Mouse (Mus musculus): ENCODE results near the gene Cbx3.
A peak's percentile ranks its signal among the peaks of the same experiment; 100 is the strongest.

The Cbx3 gene

GRCm38 (mm10) chr6:51497321-51498111 lies 27.4 kb downstream of the Cbx3 start:
- TF ChIP-seq NANOG (IDR thresholded peaks at IDR 0.05; ENCODE audit: borderline replicate concordance, low read length) (no peak), POU5F1 (IDR thresholded peaks at IDR 0.05; ENCODE audit: borderline replicate concordance, low read length) (no peak), CTCF (conservative IDR thresholded peaks at IDR 0.05; ENCODE audit: low read length) (no peak)
- H3K36me3 ChIP-seq (ENCODE audit: insufficient read depth, low read length) = no peaks in the 10 kb centered on the region

DNA sequence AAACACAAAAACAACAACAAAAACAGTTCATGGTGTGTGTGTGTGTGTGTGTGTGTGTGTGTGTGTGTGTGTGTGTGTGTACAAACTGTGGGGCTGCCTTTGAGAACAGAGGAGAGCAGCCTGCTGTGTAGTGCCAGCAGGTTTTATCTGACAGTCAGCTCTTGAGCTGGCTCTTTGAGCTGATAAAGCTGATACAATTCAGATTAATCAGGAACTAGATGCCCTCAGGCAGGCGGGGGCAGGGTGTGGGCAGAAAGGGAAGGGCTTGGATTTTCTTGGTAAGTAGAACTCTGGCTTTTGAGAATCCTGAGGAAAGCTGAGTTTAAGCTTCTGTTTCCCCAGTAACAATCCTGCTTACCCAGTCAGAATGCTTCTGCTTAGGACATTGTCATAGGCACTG lies 35.5 kb downstream of the Cbx3 start:
- H3K9me3 ChIP-seq (ENCODE audit: low read length) = peaks cover 3% of the 10 kb centered on the region; the same call in 1 of the 2 replicates
- no peaks in the 10 kb centered on the region for H3K27me3 ChIP-seq (ENCODE audit: insufficient read depth, low read length)
- peaks cover 53% of the 10 kb centered on the region for H3K4me1 ChIP-seq (replicated peaks; ENCODE audit: low read depth, low read length)
- H3K36me3 ChIP-seq (ENCODE audit: insufficient read depth, low read length) = no peaks in the 10 kb centered on the region
- H3K4me3 ChIP-seq (replicated peaks; ENCODE audit: low read length) = no peak overlapping the region
- TF ChIP-seq POU5F1 (IDR thresholded peaks at IDR 0.05; ENCODE audit: borderline replicate concordance, low read length) (no peak), CTCF (conservative IDR thresholded peaks at IDR 0.05; ENCODE audit: low read length) (no peak), NANOG (IDR thresholded peaks at IDR 0.05; ENCODE audit: borderline replicate concordance, low read length) (no peak)

More at GRCm38 (mm10) chr6:51497321-51498111, 27.4 kb downstream of the Cbx3 start:
- Histone ChIP-seq H3K27me3 (ENCODE audit: insufficient read depth, low read length) (no peaks in the 10 kb centered on the region), H3K9me3 (ENCODE audit: low read length) (peaks cover 3% of the 10 kb centered on the region; the same call in 1 of the 2 replicates), H3K4me3 (replicated peaks; ENCODE audit: low read length) (no peak overlapping the region), H3K4me1 (replicated peaks; ENCODE audit: low read depth, low read length) (peaks cover 5% of the 10 kb centered on the region; the same call in 1 of the 2 replicates)

DNA sequence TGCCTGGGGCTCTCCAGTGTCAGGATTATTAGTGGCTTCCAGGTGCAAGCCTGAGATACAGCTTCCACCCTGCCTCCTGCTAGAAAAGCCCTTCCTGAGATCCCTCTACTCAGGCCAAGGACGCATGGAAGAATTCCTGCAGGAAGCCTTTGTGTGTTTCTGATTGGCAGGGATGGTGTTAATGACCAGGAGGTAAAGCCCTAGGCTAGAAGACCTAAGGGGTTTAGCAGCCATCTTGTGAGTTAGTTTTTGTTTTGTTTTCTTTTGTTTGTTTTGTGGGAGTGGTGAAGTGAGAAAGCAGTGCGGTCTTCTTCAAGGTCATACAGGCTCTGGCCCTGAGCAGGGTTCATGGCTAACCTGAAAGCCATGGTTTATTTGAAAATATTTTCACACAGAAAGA lies 37.4 kb downstream of the Cbx3 start:
- Histone ChIP-seq H3K9me3 (ENCODE audit: low read length) (no peaks in the 10 kb centered on the region), H3K4me3 (replicated peaks; ENCODE audit: low read length) (no peak overlapping the region), H3K36me3 (ENCODE audit: insufficient read depth, low read length) (no peaks in the 10 kb centered on the region), H3K4me1 (replicated peaks; ENCODE audit: low read depth, low read length) (peaks cover 69% of the 10 kb centered on the region), H3K27me3 (ENCODE audit: insufficient read depth, low read length) (no peaks in the 10 kb centered on the region)
- TF ChIP-seq NANOG (IDR thresholded peaks at IDR 0.05; ENCODE audit: borderline replicate concordance, low read length) = peak; percentile 44; the same call in 1 of the 2 replicates
- TF ChIP-seq POU5F1 (IDR thresholded peaks at IDR 0.05; ENCODE audit: borderline replicate concordance, low read length) = no peak

DNA sequence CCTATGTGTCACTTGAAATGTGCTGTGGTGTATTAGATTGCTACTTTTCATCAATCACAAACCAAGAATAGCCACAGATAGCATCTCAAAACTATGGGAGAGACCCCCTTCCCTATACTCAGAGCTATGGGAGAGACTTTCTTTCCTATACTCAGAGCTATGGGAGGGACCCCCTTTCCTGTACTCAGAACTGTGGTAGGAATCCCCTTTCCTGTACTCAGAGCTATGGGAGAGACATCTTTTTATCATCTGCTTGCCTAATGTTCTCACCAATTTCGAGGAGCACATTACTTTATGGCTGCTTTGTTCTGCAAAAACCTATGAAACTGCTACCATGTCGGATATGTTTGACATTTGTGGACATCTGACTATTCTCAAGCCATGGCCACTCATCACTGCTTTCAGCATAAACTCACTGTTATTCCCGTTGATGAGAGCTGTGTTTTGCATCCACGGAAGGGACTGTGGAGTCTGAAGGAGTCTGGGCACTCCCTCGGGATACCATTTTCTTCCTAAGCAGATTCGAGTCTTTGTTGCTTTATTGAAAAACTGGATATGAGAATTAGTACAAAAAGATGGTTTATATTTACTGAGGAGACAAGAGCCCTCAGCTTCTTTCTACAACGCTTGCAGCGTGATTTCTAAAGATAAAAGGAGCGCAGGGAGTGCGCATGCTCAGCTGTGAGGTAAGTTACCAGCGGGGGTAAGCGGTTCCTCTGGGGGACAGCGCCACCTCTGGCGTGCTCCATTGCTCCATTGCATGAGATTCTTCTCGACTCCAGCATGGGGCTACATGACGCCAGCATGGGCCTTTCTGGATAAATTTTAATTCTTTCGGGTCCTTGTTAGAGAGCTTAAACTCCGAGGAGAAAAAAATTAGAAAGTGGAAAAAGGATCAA lies 38.8 kb downstream of the Cbx3 start:
- Histone ChIP-seq H3K27me3 (ENCODE audit: insufficient read depth, low read length) (no peaks in the 10 kb centered on the region), H3K9me3 (ENCODE audit: low read length) (no peaks in the 10 kb centered on the region), H3K36me3 (ENCODE audit: insufficient read depth, low read length) (no peaks in the 10 kb centered on the region), H3K4me1 (replicated peaks; ENCODE audit: low read depth, low read length) (peaks cover 84% of the 10 kb centered on the region), H3K4me3 (replicated peaks; ENCODE audit: low read length) (no peak overlapping the region)
- TF ChIP-seq CTCF (conservative IDR thresholded peaks at IDR 0.05; ENCODE audit: low read length) (peak; percentile 68), NANOG (IDR thresholded peaks at IDR 0.05; ENCODE audit: borderline replicate concordance, low read length) (no peak), POU5F1 (IDR thresholded peaks at IDR 0.05; ENCODE audit: borderline replicate concordance, low read length) (no peak)

- TF ChIP-seq CTCF (conservative IDR thresholded peaks at IDR 0.05; ENCODE audit: low read length) (peak; percentile 83), POU5F1 (IDR thresholded peaks at IDR 0.05; ENCODE audit: borderline replicate concordance, low read length) (no peak)
- H3K4me1 ChIP-seq (replicated peaks; ENCODE audit: low read depth, low read length) = peaks cover 85% of the 10 kb centered on the region
These were observed 39.9 kb downstream of the Cbx3 start for GRCm38 (mm10) chr6:51510094-51510493.

DNA sequence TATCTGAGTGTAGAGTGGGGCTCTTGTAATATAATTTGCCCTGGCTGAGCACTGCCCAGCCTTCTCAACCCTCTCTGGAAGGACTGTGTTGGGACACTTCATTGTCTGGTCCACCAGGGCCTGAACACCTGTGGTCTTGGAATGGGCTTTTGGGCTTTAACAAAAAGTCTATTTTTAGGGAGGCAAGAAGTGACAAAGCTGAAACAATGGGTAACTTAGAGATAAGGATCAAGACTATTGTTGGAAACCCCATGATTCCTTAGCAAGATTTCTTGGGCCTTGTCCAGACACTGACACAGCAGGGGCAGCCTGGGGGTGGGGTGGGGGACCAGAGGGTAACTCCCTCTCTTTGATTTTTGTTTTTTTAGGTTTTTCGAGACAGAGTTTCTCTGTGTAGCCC lies 40.8 kb downstream of the Cbx3 start:
- Histone ChIP-seq H3K4me3 (replicated peaks; ENCODE audit: low read length) (0 out of 2 replicates have a peak overlapping the region, but pooled peaks have one; percentile 8), H3K36me3 (ENCODE audit: insufficient read depth, low read length) (no peaks in the 10 kb centered on the region), H3K4me1 (replicated peaks; ENCODE audit: low read depth, low read length) (peaks cover 80% of the 10 kb centered on the region), H3K9me3 (ENCODE audit: low read length) (no peaks in the 10 kb centered on the region), H3K27me3 (ENCODE audit: insufficient read depth, low read length) (no peaks in the 10 kb centered on the region)
- TF ChIP-seq NANOG (IDR thresholded peaks at IDR 0.05; ENCODE audit: borderline replicate concordance, low read length) (peak; percentile 22; the same call in 1 of the 2 replicates), POU5F1 (IDR thresholded peaks at IDR 0.05; ENCODE audit: borderline replicate concordance, low read length) (no peak)

More at GRCm38 (mm10) chr6:51510094-51510493, 39.9 kb downstream of the Cbx3 start:
- Histone ChIP-seq H3K9me3 (ENCODE audit: low read length) (no peaks in the 10 kb centered on the region), H3K36me3 (ENCODE audit: insufficient read depth, low read length) (no peaks in the 10 kb centered on the region), H3K4me3 (replicated peaks; ENCODE audit: low read length) (no peak overlapping the region), H3K27me3 (ENCODE audit: insufficient read depth, low read length) (no peaks in the 10 kb centered on the region)

- no peaks in the 10 kb centered on the region for H3K27me3 ChIP-seq (ENCODE audit: insufficient read depth, low read length)
- TF ChIP-seq CTCF (conservative IDR thresholded peaks at IDR 0.05; ENCODE audit: low read length) (no peak), POU5F1 (IDR thresholded peaks at IDR 0.05; ENCODE audit: borderline replicate concordance, low read length) (no peak), NANOG (IDR thresholded peaks at IDR 0.05; ENCODE audit: borderline replicate concordance, low read length) (no peak)
- peaks cover 57% of the 10 kb centered on the region for H3K4me1 ChIP-seq (replicated peaks; ENCODE audit: low read depth, low read length)
- H3K4me3 ChIP-seq (replicated peaks; ENCODE audit: low read length) = no peak overlapping the region
- H3K9me3 ChIP-seq (ENCODE audit: low read length) = peaks cover 7% of the 10 kb centered on the region; the same call in 1 of the 2 replicates
- no peaks in the 10 kb centered on the region for H3K36me3 ChIP-seq (ENCODE audit: insufficient read depth, low read length)
These were observed 43.6 kb downstream of the Cbx3 start for GRCm38 (mm10) chr6:51513745-51514144.

GRCm38 (mm10) chr6:51514860-51515259 lies 44.7 kb downstream of the Cbx3 start:
- H3K9me3 ChIP-seq (ENCODE audit: low read length) = peaks cover 7% of the 10 kb centered on the region; the same call in 1 of the 2 replicates
- TF ChIP-seq POU5F1 (IDR thresholded peaks at IDR 0.05; ENCODE audit: borderline replicate concordance, low read length) (no peak), CTCF (conservative IDR thresholded peaks at IDR 0.05; ENCODE audit: low read length) (no peak), NANOG (IDR thresholded peaks at IDR 0.05; ENCODE audit: borderline replicate concordance, low read length) (peak; percentile 57; the same call in 1 of the 2 replicates)
- peaks cover 46% of the 10 kb centered on the region for H3K4me1 ChIP-seq (replicated peaks; ENCODE audit: low read depth, low read length)

More at GRCm38 (mm10) chr6:51514860-51515259, 44.7 kb downstream of the Cbx3 start:
- no peaks in the 10 kb centered on the region for H3K36me3 ChIP-seq (ENCODE audit: insufficient read depth, low read length)
- no peaks in the 10 kb centered on the region for H3K27me3 ChIP-seq (ENCODE audit: insufficient read depth, low read length)
- no peak overlapping the region for H3K4me3 ChIP-seq (replicated peaks; ENCODE audit: low read length)

Data from E14TG2a.4 (cell line).